Mouse (Mus musculus) liver, adult 2 months (tissue): ENCODE measurements around the gene Imp3. TPM values are rescaled to one million over a fixed set of nuclear protein-coding genes. Genes with fewer than 3 reads are reported as not detected.
A peak's percentile ranks its signal among the peaks of the same experiment; 100 is the strongest.
"Not testable (repeated sequence)": the region's sequence is repeated elsewhere in the genome, so short reads cannot be mapped to it uniquely, and the experiment has no call there.

Experiments used
- DNase-seq: peaks from one replicate; pipeline ENCODE4 v3.0.0-alpha.2; 2011; ENCODE audit warnings: low read depth, low spot score; ENCODE audit errors: extremely low read depth
- H3K27ac ChIP-seq: fragments of 200-500 bp; replicated peaks from 2 replicates; pipeline ENCODE4 v1.5.1; 2012; ENCODE audit warnings: low read depth, mild to moderate bottlenecking, control low read depth, inconsistent platforms, low read length; ENCODE audit not compliant: insufficient read depth
- H3K27me3 ChIP-seq: fragments of 200-500 bp; 2 replicates; pipeline ENCODE4 v1.6.1; 2012; ENCODE audit warnings: mild to moderate bottlenecking, moderate library complexity, low read length, inconsistent platforms; ENCODE audit not compliant: control insufficient read depth, insufficient read depth
- H3K36me3 ChIP-seq: fragments of 200-500 bp; 2 replicates; pipeline ENCODE4 v1.6.1; 2012; ENCODE audit warnings: low read length, inconsistent platforms; ENCODE audit not compliant: control insufficient read depth, insufficient read depth
- H3K4me1 ChIP-seq: fragments of 200-500 bp; 2 replicates; pipeline ENCODE4 v1.6.1; 2011; ENCODE audit warnings: low read length; ENCODE audit not compliant: control insufficient read depth, insufficient read depth
- H3K4me3 ChIP-seq: fragments of 200-500 bp; 2 replicates; pipeline ENCODE4 v1.5.1; 2011; ENCODE audit warnings: low read depth, mild to moderate bottlenecking, control low read depth, low read length, moderate library complexity; ENCODE audit not compliant: insufficient read depth
- H3K79me2 ChIP-seq: fragments of 200-500 bp; 2 replicates; pipeline ENCODE4 v1.6.1; 2012; ENCODE audit warnings: inconsistent platforms, mild to moderate bottlenecking, low read length, moderate library complexity; ENCODE audit not compliant: control insufficient read depth, insufficient read depth
- H3K9ac ChIP-seq: fragments of 200-500 bp; 2 replicates; pipeline ENCODE4 v1.6.1; 2012; ENCODE audit warnings: low read depth, mild to moderate bottlenecking, control low read depth, inconsistent platforms, low read length
- CTCF ChIP-seq: fragments of 200-500 bp; IDR thresholded peaks from 2 replicates; pipeline ENCODE4 v1.5.1; 2011; ENCODE audit warnings: low read depth, low read length, control low read depth
- POLR2A ChIP-seq: fragments of 200-500 bp; IDR thresholded peaks from 2 replicates; pipeline ENCODE4 v1.6.1; 2011; ENCODE audit warnings: low read length, control low read depth; ENCODE audit not compliant: insufficient read depth; ENCODE audit errors: extremely low read depth
- WGBS: fragments of 180-500 bp; shearing (Covaris S2); methylation state at CpG from one replicate; pipeline ENCODE4 v1.1.7; 2018; 5-methylcytosine and 5-hydroxymethylcytosine counted together
- polyA plus RNA-seq: library from polyadenylated mRNA; depleted of rRNA; stranded (reverse); fragments of >200 nt; gene quantifications from 2 replicates; pipeline ENCODE4 v1.2.3, GENCODE M21; 2012
- total RNA-seq: library from RNA; depleted of rRNA; stranded (reverse); fragments of >200 nt; gene quantifications from 2 replicates; pipeline ENCODE4 v1.2.3, GENCODE M21; 2014

Imp3 gene
- total and polyA plus RNA-seq, 2 experiments = 35.8 to 145 TPM

- no peak overlapping the region for H3K9ac ChIP-seq
These were observed 36.7 kb upstream of the Imp3 start for GRCm38 (mm10) chr9:56900571-56900970.

GRCm38 (mm10) chr9:56901187-56901586 is 36.1 kb upstream of the Imp3 start:
- TF ChIP-seq POLR2A = no peak
- no peak for TF ChIP-seq CTCF
- no peak for DNase-seq
- no peaks in the 10 kb centered on the region for H3K79me2 ChIP-seq
- H3K27ac ChIP-seq = no peak overlapping the region
- H3K36me3 ChIP-seq = no peaks in the 10 kb centered on the region
- H3K9ac ChIP-seq = no peak overlapping the region
- no peak overlapping the region for H3K4me3 ChIP-seq
- WGBS = 74% methylated on average over 8 of the region's 8 CpGs
- H3K4me1 ChIP-seq = no peaks in the 10 kb centered on the region
- no peaks in the 10 kb centered on the region for H3K27me3 ChIP-seq

More at GRCm38 (mm10) chr9:56900571-56900970, 36.7 kb upstream of the Imp3 start:
- H3K4me3 ChIP-seq = no peak overlapping the region
- DNase-seq = no peak
- no peaks in the 10 kb centered on the region for H3K27me3 ChIP-seq
- H3K27ac ChIP-seq = 0 out of 2 replicates have a peak overlapping the region, but pooled peaks have one; percentile 18
- WGBS = 75% methylated on average over 9 of the region's 9 CpGs
- no peaks in the 10 kb centered on the region for H3K4me1 ChIP-seq
- TF ChIP-seq CTCF (no peak), POLR2A (no peak)
- H3K79me2 ChIP-seq = no peaks in the 10 kb centered on the region
- no peaks in the 10 kb centered on the region for H3K36me3 ChIP-seq

- Histone ChIP-seq H3K27ac (no peak overlapping the region), H3K79me2 (no peaks in the 10 kb centered on the region), H3K27me3 (no peaks in the 10 kb centered on the region), H3K4me1 (no peaks in the 10 kb centered on the region), H3K4me3 (no peak overlapping the region), H3K9ac (no peak overlapping the region), H3K36me3 (no peaks in the 10 kb centered on the region)
- TF ChIP-seq POLR2A = no peak
- 95% methylated on average over 3 of the region's 3 CpGs for WGBS
- DNase-seq = no peak
These were observed 33.6 kb upstream of the Imp3 start for GRCm38 (mm10) chr9:56903662-56904061.

GRCm38 (mm10) chr9:56907549-56907948 is 29.7 kb upstream of the Imp3 start:
- WGBS = 85% methylated on average over 9 of the region's 9 CpGs
- no peaks in the 10 kb centered on the region for H3K4me1 ChIP-seq
- DNase-seq = no peak

GRCm38 (mm10) chr9:56909991-56910390 is 27.3 kb upstream of the Imp3 start:
- whole genome bisulfite sequencing = 49% methylated on average over 4 of the region's 4 CpGs
- DNase-seq, H3K27me3 ChIP-seq, H3K27ac ChIP-seq, H3K36me3 ChIP-seq, H3K4me1 ChIP-seq, H3K79me2 ChIP-seq, H3K9ac ChIP-seq, H3K4me3 ChIP-seq: not testable (repeated sequence)

More at GRCm38 (mm10) chr9:56907549-56907948, 29.7 kb upstream of the Imp3 start:
- no peaks in the 10 kb centered on the region for H3K79me2 ChIP-seq
- TF ChIP-seq CTCF = no peak
- no peaks in the 10 kb centered on the region for H3K27me3 ChIP-seq
- no peak overlapping the region for H3K9ac ChIP-seq
- H3K36me3 ChIP-seq = no peaks in the 10 kb centered on the region
- H3K4me3 ChIP-seq = no peak overlapping the region
- no peak overlapping the region for H3K27ac ChIP-seq

- H3K27ac ChIP-seq = no peak overlapping the region
- DNase-seq = no peak
- H3K79me2 ChIP-seq = no peaks in the 10 kb centered on the region
- H3K27me3 ChIP-seq = no peaks in the 10 kb centered on the region
- TF ChIP-seq POLR2A (no peak), CTCF (no peak)
- H3K36me3 ChIP-seq = no peaks in the 10 kb centered on the region
- H3K4me3 ChIP-seq = no peak overlapping the region
- H3K4me1 ChIP-seq = no peaks in the 10 kb centered on the region; the same call in 1 of the 2 replicates
- WGBS = 14% methylated on average over 1 of the region's 1 CpGs
- no peak overlapping the region for H3K9ac ChIP-seq
These were observed 26.3 kb upstream of the Imp3 start for GRCm38 (mm10) chr9:56911017-56911416.
